Mouse (Mus musculus): ENCODE data around the gene Cenps. TPM values are rescaled to one million over a fixed set of nuclear protein-coding genes. Genes with fewer than 3 reads are reported as not detected.
"Not testable (repeated sequence)": the region's sequence is repeated elsewhere in the genome, so short reads cannot be mapped to it uniquely, and the experiment has no call there.

Cenps gene
- 10.6 and 13.0 TPM in 2 replicates for total RNA-seq (2021)
- long read RNA-seq, experiment 1, transcript Cenps-201 (5 exons, 1,110 nt), result major isoform, 13 of 16 reads
- long read RNA-seq, experiment 1, partial matches to known transcripts, result 1 of 16 reads
- long read RNA-seq, experiment 1, other reads (novel, unspliced or antisense), result 2 of 16 reads
- long read RNA-seq, experiment 2, transcript Cenps-201 (5 exons, 1,110 nt), result major isoform, 10 of 10 reads
- long read RNA-seq, experiment 2, partial matches to known transcripts, result 0 of 10 reads
- long read RNA-seq, experiment 2, other reads (novel, unspliced or antisense), result 0 of 10 reads

DNA sequence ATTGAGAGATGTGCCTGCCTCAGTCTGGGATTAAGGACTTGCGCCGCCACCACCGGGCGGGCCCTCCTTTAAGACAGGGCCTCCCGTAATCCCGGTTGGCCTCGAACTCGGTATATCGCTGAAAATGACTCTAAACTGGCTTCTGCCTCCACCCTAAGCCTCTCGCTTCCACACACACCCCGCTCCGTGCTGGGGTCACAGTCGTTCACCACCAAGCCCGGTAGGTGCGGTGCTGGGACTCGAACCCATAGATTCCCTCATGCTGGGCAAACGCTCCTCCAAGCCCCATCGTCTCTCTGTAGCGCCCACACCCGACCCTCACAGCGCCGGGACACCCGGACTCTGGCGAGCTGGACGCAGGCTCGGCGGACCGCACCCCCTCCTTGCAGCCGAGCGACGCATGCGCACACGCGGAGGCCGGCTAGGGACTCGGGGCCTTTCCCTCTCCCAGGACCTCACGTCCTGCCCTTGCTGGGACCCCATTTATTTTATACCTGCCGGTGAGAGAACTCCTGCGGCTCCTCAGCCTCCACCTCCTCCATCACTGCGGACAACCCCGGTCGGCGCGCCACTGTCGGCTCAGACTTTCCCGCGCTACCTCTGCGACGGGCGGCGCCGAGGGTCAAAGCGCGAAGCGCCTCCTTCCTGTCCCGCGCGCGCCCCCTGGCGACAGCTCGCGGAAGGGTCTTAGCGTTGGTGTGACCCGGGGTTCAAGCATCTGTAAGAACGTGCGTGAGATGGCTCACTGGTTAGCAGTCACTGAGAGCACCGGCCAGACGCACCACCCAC, at the start of gene Cenps:
Gene Cenps (minus strand): TSS at position 648 of the 789 bp plus-strand sequence.
- peak; percentile 95 for DNase-seq

DNA sequence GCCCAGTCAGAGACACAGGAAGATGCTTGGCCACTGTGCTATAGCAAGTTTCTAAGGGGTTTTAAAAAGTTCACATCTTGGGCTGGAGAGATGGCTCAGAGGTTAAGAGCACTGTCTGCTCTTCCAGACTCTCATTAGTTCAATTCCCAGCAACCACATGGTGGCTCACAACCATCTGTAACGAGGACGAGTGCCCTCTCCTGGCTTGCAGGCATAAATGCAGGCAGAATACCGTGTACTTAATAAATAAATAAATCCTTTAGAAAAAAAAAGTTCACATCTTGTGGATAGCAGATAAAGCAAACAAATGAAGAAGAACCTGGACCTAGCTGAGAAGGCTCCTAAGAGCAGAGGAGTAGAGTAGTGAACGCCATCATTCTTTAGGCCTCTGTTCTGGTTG, 45.3 kb upstream of the Cenps start:
- DNase-seq, result peak; percentile 35

DNA sequence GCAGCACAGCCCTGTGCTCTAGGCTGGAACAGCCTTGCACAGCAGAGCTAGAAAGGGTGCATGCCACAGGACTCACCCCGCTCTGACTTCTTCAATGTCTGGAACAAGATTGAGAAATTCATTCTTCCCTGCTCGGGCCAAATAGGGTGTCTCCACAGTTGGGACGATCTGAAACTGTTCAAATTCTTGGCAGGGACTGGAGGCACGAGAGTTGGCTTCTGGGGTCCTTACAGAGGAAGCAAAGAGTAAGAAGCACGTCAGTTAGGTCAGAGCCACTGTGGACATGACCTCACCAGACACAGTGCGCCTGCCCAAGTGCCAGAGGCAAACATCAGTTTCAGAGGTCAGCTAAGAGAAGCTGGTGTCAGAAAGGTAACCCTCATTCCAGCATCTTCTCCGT, 44.8 kb upstream of the Cenps start:
- peak; percentile 35 for DNase-seq

DNA sequence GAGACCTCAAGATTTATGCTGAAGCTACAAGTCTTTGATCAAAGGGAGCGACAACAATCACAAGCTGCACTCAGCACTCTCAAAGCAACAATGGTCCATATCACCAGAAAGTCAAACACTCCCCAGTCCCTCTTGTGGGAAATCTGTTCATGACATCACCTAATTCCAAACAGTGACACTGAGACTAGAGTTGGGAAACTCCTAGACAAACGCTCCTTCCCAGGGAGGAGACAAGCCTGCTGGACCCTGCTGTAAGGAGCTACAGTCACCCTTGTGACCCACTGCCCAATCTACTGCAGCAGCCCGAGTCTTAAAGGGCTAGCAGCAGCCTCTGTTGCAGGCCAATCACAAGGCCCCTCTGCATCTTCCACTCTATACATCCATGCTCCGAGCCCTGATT, 42.1 kb upstream of the Cenps start:
- no peak for DNase-seq

DNA sequence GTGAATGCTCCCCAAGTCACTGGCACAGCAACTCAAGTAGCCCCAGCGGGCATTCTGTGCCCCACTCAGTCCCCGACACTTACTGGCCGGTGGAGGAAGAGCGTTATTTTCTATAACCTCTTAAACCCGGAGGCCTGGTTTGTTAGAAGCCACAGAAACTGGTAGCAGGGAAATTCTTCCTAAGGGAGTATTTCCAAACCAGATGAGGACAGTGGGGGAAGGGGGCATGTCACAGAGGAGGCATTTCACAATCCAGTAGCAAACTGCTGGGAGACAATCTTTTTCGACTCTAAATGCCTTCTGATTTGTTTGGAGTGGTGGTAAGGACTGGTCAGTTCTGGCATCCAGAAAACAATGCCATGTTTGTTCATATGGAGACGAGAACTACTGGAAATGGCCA, 41.7 kb upstream of the Cenps start:
- peak; percentile 39 for DNase-seq

DNA sequence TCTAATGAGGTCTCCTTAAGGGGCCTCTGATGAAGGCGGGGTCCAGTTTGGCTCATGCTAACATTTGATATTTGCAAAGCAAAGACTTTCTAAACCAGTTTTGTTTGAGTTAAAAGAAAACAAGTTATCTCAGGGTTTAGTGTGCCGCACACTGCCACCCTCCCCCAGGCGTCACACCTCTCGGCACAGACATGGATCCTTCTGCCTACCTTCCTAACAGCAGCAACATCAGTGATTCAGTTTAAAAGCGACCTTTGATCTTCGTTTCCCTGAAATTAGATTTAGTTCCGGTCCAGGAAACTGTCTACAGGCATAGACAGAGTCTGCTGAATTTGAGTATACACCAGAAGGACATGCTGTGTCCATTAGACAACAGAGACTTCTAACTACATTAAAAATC, 40.9 kb upstream of the Cenps start:
- no peak for DNase-seq

DNA sequence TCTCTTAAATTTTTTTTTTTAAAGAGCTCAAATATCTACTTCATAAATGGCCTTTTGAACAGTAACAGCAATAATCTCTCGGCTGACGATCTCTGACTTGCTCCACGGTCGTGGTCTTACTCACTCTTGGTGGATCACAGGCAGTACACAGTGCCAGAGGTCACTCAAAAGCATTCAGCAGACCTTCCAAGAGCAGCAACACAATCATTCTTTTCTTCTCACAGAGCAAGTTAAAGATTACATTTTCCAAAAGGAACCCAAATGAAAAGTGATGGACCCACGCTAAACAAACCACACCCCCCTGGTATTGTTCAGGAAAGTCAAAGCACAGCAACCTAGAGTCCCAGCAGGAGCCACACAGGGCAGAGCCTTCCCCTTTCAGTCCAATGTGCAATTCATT, 39.6 kb upstream of the Cenps start:
- DNase-seq, result no peak

DNA sequence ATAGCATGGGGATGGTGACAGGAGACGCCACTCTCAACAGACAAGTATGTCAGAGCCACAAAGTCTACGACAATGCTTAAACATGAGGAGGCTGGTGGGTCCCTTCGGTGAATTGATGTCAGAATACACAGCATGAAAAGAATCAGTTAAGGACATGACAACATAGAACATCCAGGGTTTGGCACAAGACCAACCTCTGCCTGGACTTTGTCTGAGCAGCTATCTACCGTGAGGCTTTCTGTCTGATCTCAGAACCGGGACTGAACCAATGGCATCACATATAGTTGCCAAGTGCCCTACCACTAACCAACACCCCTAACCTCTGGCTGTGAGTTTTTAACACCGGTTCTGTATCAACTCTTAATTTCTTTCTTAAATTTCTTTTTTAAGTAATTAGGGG, 39.2 kb upstream of the Cenps start:
- DNase-seq, result no peak

DNA sequence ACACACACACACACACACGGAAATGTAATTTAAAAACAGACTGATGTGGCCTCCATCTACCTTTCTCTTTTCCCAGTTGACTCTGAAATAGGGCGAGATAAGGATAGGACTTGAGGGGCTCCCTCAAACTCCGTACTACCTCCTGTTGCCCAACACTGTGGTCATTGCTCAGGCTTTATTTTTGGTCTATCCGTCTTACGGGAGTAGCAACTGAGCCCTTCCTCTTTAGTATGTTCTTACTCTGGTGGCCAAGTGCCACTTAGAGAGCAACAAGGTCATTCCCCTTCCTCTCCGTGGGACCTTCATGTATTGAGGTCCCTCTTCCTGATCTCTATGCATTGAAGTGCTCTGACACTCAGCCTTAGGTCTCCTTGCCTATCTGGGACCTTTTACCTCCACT, 36.2 kb upstream of the Cenps start:
- no peak for DNase-seq

DNA sequence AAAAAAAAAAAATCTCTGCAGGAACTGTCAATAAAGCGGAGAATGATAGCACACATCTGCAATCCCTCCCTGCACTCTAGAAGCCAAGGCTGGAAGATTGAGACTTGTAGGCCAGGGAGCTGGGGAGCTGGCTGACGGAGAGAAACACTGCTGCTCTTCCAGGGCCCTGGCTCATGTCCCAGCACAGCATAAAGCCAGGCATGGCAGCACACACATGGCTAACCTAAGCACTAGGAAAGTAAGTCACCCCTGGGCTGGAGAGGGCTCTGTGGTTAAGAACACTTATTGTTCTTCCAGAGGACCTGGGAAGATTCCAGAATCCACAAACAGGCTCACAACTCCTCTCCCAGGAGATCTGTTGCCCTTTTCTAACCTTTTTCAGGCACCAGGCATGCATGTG, 35.2 kb upstream of the Cenps start:
- DNase-seq, result peak; percentile 59

DNA sequence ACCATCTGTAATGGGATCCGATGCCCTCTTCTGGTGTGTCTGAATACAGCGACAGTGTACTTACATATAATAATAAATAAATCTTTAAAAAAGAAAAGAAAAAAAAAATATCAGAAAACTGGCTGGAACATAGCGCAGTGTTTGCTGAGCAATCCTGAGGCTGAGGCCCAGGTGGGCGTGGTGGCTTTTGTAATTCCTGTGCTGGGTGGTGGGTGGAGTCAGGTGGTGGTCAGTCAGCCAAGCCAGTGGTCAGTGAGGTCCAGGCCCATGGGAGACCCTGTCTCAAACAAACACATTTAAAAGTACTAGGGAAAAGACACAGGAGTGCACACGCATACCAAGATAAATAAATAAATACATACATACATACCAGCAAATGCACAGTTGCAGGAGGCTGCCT, 34.7 kb upstream of the Cenps start:
- DNase-seq, result peak; percentile 55

DNA sequence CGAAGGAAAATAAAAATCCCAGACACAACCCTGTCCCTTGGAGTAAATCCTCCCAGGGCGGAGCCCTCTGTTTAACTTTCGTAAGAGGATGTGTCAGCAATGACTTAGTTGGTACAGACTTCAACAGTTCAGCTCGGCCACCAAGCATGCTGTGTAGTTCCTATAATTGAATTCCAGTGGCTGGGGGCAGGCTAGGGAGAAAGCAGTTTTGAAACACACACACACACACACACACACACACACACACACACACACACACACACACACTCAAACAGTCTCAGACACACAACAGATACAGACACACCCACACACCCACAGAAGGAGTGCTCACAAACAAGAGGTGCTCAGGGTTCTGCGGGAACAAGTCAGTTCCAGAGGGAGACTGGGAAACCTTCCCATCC, 34.2 kb upstream of the Cenps start:
- peak; percentile 69 for DNase-seq

DNA sequence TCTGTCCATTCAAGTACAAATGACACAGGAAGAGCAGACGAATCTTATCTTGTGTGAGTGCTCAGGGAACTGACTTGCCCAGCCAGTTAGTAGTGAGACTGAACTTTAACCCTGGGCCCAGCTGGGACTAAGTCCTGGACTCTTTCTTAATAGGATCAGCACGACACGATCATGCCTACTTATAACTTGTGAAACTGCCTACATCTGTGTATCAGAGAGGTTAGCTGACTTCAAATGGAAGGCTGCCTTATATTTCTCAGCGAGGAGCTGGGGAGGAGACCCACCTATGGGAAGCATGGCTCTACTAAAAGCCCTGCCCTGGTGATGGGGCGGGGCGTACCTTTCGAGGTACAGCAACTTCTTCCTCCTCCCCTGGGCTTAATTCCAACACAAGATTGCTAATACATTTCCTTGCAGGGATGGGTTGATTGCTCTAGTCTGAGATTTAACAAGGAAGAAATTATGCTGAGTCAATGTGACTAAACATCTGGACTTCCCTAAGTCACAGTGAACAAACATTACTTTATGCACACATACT, 33.0 kb upstream of the Cenps start:
- DNase-seq, result peak; percentile 32

DNA sequence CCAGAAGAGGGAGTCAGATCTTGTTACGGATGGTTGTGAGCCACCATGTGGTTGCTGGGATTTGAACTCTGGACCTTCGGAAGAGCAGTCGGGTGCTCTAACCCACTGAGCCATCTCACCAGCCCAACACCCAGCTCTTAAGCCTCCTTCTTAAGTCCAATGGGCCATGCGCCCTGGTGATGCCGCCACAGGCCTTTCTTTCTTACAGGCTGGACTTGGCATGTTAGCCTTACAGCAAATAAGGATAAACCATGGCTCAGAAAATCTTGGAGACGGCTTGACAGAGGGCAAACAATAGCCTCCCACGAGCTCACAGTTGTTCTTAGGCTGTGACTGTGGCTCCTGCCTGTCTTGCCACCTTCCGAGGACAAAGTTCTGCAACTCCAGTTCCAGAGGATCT, 32.5 kb upstream of the Cenps start:
- DNase-seq, result not testable (repeated sequence)

DNA sequence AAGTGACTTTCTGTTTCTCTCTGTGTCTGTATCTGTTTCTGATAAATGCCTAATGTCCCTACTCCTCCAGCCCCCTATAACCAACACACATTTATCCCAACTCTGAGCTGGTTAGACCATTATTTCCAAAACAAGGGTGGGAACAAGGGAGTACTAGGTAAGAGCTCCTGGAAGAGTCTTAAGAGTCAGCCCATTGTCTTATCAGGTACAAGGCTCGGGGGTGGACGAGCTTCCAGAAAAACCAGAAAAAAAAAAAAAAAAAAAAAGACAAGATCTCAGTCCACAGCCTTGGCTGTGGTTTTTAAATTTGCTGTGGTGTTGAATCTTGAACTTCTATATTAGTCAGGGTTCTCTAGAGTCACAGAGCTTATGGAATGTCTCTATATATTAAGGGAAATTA, 30.6 kb upstream of the Cenps start:
- no peak for DNase-seq

DNA sequence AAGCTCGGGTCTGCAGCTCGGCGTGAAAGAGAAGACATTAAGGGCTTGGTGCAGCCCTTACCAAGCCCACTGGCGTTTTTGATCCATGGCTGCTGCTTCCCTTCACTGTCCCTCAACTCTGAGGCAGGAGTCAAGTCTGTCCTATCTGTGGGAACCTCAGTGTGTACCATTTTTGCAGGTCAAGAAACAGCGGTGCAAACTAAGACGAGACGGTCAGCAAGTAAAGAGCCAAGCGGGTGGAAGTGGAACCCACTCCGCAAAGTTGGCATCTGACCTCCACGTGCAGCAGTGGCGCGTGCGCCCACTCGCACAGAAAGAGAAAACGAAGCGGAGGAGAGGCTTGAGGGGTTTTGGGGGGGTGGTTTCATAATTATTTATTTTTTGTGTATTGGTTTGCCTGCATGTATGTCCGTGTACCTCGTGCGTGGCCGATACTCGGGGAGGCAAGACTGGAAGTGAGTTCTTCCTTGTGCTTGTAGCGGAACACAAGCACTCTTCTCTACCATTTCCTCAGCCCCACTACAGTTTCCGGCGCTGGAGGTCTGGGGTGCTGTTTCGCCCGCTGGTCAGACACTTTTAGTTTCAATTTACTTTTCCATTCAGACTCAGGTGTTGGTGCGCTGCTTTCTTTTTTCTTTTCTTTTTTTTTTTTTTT, 29.7 kb upstream of the Cenps start:
- DNase-seq, result peak; percentile 62

DNA sequence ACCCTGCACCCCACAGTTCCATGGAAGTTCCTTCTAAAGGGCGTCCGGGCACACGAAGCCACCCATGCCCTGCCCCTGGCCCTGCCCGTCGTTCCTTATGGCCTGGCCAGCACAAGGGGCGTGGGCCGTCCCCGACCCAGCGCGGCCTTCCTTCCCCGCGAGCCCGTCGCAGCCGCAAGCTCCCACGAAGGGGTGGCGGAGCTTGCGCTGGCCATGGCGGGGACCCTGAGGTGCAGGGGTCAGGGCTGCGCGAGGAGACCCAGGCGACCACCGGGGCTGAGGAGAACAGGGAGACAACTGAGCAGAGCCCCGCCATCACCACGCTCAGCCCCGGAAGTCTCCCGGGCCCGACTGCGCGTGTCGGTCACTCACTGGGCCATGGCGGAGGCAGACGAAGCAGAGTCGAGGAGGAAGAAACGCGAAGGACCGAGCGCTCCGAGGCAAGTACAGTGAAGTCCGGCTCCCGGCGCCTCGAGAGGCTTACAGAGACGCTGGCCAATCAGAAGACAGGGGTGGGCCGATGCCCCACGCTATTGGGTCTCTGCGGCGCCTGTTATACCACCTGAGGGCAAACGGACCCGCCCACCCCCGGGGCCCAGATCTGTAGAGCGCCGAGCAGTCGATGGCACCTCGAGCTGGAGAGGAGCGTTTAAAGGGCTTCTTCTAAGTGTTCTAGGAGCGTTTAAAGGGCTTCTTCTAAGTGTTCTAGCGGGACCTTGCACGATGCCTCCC, 29.0 kb upstream of the Cenps start, which contains the start of gene Pgd:
Gene Pgd (minus strand): TSS at position 557 of the 732 bp plus-strand sequence.
- DNase-seq, result peak; percentile 99

DNA sequence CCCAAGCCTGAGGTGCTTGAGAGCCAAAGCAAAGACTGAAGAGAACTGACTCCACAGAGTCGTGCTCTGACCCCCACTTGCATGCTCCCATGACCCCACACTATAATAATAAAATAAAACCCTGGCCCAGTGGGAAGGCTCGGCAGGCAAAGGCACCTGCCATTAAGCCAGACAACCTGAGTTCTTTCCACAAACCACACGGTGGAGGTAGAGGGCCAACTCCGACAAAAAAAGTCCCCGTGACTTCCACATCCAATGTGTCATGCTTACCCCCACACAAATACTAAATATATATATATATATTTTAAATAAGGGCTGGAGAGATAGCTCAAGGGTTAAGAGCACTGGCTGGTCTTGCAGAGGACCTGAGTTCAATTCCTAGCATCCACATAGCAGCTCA, 26.7 kb upstream of the Cenps start:
- no peak for DNase-seq

DNA sequence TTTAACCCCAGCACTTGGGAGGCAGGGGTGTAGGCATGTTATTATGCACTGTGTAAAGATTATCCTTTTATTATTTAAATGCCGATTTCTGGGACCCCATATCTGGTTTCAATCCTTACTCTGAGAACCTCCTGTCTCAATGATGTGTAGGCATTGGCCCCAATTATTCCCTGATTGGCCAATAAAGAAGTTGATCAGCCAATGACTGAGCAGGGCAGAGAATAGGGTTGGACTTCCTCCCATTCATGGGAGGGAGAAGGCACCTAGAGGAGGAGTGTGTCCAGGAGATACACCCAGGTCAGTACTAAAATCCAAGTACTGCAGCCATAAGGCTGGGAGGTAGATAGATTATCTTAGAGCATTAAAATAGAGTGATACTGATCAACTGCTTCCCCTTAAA, 25.8 kb upstream of the Cenps start:
- DNase-seq, result no peak

DNA sequence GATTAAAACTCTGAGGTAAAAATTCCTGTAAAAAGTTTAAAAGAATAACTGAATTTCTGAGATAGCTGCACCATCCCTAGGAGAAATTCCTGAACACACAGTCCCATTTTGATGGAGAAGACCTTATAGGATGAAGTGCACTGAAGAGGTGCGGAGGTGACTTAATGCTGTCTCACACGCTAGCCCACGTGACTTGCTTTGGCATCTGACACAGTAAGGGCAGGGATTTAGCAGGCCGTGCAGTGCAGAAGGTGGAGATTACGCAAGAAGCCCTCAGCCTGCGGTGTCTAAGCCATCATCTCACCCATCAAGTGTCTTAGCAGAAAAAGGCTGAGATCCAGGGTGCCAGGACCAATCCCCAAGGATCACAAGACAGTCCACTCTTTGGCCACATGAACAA, 23.7 kb upstream of the Cenps start:
- DNase-seq, result peak; percentile 54

DNA sequence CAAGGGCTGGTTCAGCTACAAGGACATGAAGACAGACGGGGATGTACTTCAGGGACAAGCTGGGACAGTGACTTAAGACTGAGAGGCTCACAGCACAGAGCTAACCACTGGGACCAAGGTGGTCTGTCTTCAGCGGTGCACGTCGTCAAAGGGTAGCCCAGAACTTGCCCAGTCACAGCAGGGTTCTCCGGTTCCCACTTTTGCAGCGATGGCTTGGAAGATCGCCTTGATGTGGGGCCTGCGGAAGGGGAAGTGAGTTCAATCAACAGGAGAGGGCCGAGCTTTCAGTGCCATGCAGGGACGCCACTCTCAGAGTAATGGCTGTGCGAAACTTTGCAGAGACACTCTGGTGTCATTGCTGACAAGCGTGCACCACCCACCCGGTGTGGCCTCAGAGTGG, 22.5 kb upstream of the Cenps start:
- DNase-seq, result peak; percentile 10

DNA sequence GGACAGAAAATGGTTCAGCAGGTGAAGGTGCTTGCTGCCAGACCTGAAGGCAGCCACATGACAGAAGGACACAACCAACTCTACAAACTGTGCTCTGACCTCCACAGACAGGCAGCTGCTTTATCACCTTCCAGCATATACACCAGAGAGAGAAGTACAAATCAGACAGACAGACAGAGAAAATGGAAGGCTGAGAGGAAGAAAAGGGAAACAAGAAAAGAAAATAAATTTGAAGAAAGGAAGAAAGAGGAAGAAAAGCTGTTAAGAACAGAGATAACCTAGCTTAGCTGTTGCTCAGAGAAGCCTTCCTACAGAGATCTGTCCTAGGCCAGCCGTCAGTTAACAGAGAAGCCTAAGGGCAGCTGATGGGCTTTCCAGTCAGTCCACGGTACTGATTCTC, 21.8 kb upstream of the Cenps start:
- DNase-seq, result no peak

All from adrenal gland, postnatal 14 days (tissue).